Mouse (Mus musculus) layer of hippocampus, adult 6 months (tissue): ENCODE data around the gene Adamts7. TPM values are rescaled to one million over a fixed set of nuclear protein-coding genes. Genes with fewer than 3 reads are reported as not detected.

Experiments used
- long read RNA-seq, 2 experiments: library from polyadenylated mRNA; unstranded; transcript quantifications; one replicate each; pipeline ENCODE4 v2.0.0; 2019 to 2020
- polyA plus RNA-seq: library from polyadenylated mRNA; unstranded; fragments of <200 nt; fragmentation: Nextera tagmentation; gene quantifications from 2 replicates; pipeline ENCODE4 v1.2.3, GENCODE M21; 2021

Gene Adamts7
- polyA plus RNA-seq = not detected in 2 replicates
- long read RNA-seq, experiment 1 = 0 reads
- long read RNA-seq, experiment 2 = 0 reads

DNA sequence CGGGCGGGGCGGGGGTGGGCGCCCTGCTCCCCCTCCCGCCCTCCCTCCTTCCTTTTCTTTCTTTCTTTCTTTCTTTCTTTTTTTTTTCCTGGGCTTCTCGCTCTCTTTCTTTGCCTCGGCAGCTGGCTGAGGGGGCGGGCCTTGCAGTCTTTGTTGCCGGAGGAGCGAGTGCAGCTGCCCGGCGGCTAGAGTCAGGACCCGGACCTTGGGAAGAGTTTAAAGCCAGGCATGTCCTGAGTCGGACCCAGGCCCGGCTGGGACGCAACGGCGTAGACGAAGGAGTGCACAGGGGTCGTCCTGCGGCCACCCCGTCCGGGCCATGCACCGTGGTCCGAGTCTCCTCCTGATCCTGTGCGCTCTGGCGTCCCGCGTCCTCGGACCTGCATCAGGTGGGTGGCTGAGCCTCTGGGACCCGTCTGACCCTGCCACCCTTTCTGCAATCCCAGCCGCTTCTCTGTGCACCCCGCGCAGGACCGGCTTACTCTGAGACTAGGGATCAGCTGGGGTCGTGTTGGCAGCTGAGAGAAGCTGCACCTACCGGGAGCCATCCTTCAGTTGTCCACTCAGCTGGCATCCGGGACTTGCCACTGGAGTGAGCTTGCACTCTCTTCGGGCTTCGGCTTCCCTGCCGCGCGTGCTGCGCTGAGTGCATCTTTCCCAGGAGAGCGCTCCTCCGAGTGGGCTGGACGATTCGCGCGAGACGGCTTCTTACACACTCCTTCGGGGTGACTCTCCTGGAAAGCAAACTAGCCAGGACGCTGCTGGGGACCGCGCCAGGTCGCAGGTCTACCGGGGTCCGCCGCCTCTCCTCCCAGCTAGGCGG, at the start of gene Adamts7:
Adamts7 (plus strand) TSS at position 144 of the 823 bp plus-strand sequence.

DNA sequence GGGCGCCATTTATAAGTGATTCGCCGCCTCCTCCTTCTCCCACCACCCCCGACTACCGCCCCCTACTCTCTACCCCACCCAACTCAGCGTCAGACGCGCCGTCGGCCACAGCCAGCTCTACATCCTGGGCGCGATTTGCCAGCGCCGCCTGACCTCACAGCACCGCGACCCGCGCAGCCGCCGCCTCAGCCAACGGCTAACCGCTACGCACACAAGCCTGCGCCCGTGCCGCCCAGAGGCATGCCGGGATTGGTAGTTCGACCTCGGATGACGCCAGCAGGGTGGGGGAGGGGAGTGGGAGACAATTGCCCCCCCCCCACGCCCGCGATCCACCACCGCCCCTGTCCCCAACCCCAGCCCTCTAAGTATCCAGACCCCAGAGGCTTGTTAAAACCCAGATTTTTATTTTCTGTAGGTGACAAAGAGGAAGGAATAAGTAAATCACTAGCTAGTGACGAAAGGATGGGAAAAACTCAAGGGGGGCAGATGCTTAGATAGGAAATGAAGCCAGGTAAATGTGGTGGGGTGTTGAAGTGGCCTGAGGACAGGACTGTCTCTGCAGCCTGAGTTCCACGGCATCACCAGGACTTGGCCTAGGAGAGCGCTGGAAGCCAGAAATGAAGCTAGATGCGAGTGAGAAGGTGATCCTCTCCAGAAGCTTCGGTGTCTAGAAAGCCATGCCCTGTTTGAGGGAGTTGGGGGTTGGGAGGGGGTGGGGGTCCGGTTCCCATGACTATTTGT, 48.1 kb upstream of the Adamts7 start, which contains the start of gene Morf4l1:
Morf4l1 (minus strand) TSS at position 208 of the 741 bp plus-strand sequence.

Other genes with a start within 250 kb of the Adamts7 start
- 25.5 and 29.2 TPM in 2 replicates for gene Ctsh, start 108.9 kb upstream of the Adamts7 start, polyA plus RNA-seq
- gene Morf4l1, start 48.3 kb upstream of the Adamts7 start, polyA plus RNA-seq = 306 and 352 TPM in 2 replicates
- gene Tbc1d2b, start 107.7 kb downstream of the Adamts7 start, polyA plus RNA-seq = 0.98 and 1.1 TPM in 2 replicates